Mouse (Mus musculus) c-Kit-negative CD71-positive TER-119-positive erythroid progenitor cells, embryonic 14.5 days (primary cell): ENCODE results near the gene Gdpd5.
"Not testable (repeated sequence)": the region's sequence is repeated elsewhere in the genome, so short reads cannot be mapped to it uniquely, and the experiment has no call there.

Source experiments
- DNase-seq: peaks from one replicate; pipeline ENCODE4 v3.0.0-alpha.2; 2013; ENCODE audit warnings: low read depth, low spot score

Gdpd5 gene

DNA sequence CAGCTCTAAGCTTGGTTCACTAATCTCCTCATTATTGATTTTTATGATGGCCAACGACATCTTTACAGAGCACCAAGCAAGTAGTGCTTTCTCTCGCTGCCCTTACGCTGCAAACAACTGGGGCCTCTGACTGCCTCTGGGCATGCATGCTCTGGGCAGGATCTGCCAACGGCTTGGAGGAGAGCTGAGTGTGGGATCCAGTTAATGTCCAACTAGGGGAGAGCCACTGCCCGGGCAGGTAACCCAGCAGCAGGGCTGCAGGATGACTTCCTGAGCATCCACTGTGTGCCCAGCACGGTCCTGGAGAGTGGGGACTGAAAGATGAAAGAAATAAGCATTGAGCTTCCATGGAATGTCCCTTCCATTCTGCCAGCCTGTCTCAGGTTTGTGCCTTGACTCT is 14.5 kb upstream of the Gdpd5 start:
- DNase-seq, result no peak

- DNase-seq, result not testable (repeated sequence)
These were observed 6.9 kb upstream of the Gdpd5 start for GRCm38 (mm10) chr7:99374325-99374724.

DNA sequence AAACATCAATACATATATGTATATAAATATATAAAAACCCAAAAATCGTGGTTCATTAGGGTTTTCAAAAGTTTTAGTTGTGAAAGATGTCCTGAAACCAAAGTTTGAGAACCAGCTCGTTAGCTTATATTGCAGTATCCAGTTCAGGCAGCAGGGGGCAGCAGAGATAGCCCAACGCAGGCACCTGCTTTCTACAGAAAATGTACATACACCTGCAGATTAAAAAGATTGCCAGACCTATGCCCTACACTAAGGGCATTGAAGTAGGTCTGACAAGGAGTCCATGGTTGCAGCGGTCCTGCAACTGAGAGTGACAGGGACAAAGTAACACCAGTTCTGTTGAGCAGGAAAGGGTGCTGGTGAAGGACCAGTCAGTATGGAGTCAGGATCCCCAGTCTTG is 5.8 kb upstream of the Gdpd5 start:
- peak; percentile 24 for DNase-seq

GRCm38 (mm10) chr7:99378870-99379269 is 2.3 kb upstream of the Gdpd5 start:
- no peak for DNase-seq

GRCm38 (mm10) chr7:99380491-99381213 is 562 bp upstream of the Gdpd5 start:
- no peak for DNase-seq

GRCm38 (mm10) chr7:99382088-99383000 is 1.1 kb downstream of the Gdpd5 start:
- no peak for DNase-seq

- DNase-seq, result no peak
These were observed 2.0 kb downstream of the Gdpd5 start for GRCm38 (mm10) chr7:99383246-99383645.

DNA sequence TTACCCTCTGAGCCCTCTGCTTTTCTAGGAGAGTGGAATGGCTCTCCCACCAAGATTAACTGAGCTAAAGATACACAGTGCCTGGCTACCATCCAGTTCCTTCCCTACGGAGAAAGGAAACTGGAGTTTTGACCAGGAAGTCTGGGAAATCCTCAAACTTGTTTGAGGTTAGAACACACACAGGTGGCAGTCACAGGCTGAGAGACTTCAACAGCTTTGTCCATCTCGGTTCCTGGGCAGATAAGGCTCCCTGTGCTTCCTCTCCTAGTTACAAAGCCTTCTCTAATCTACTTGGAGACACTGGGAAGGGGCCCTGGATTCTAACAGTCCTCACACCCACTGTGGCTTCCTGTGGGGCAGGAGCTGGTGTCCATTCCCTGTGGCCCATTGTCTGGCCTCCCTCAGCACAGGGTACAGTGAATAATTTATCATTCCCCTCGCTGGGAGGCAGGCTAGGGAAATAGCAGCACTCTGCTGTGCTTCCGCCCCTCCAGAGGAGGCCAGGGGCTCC is 2.9 kb downstream of the Gdpd5 start:
- no peak for DNase-seq

GRCm38 (mm10) chr7:99386030-99386429 is 4.8 kb downstream of the Gdpd5 start:
- DNase-seq, result no peak

GRCm38 (mm10) chr7:99386811-99387210 is 5.6 kb downstream of the Gdpd5 start:
- no peak for DNase-seq

- DNase-seq, result no peak
These were observed 6.1 kb downstream of the Gdpd5 start for GRCm38 (mm10) chr7:99387356-99387755.

- no peak for DNase-seq
These were observed 9.3 kb downstream of the Gdpd5 start for GRCm38 (mm10) chr7:99390559-99390958.

DNA sequence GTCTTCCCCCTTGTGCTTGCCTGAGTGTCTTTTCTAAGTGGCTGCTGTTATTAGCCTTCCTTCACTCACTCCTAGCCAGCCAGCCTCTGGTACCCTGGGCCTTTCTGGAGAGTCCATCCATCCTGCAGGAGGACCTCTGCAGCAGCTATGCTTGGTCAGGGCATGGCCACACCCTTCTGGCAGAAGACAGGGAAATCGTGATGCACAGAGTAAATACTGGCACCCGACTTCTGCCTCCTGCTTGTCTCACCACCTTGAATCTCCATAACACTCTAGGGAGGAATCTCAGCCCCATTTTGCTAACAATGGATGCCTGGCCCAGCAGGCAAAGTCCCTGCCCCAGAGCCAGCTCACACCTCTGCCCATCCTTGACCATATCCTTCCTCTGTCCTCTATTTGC is 11.5 kb downstream of the Gdpd5 start:
- no peak for DNase-seq

DNA sequence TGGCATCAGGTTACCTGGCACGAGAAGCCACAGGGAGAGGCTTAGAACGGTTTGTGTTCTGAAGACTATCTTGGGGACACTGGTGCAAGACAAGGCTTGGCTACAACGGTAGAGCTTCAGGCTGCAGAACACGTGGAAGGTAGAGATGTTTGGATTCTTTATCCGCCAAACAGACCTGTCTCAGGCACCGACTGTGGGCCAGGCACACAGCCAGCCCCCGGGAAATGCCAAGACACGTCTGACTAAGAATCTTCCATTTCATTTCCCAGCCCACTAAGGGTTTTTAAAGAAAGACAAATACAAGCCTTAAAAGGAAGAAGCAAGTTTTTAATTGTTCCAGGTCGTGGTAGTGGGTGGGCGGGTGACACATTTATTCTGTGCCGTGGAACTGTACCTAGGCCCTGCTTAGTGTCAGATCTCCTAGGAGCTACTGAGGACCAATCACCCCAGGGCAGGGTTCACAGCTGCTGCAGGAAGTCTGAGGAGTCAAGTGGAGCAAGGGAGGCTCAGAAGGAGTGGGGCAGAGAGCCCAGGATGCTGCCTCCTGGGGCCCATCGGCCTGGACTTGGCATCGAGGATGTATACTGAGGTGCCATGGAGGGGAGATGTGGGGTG is 12.6 kb downstream of the Gdpd5 start:
- no peak for DNase-seq

DNA sequence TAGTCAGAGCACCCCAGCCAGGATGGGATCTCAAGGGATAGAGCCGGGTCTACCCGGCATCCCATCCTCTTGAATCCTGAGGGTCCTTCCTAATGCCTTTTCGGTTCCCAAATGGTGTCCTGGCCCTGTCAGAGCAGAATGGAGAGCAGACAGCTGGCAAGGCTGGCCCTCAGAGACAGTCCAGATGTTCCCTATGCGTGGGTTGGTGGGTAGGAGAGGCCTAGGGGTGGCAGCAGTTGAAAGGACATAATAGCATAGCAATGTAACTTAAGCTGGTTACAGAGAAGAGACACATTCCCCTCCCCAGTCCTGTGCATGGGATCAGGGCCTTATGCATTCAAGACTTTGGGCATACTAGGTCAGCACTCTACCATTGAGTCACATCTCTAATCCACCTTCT is 14.2 kb downstream of the Gdpd5 start:
- DNase-seq, result no peak

DNA sequence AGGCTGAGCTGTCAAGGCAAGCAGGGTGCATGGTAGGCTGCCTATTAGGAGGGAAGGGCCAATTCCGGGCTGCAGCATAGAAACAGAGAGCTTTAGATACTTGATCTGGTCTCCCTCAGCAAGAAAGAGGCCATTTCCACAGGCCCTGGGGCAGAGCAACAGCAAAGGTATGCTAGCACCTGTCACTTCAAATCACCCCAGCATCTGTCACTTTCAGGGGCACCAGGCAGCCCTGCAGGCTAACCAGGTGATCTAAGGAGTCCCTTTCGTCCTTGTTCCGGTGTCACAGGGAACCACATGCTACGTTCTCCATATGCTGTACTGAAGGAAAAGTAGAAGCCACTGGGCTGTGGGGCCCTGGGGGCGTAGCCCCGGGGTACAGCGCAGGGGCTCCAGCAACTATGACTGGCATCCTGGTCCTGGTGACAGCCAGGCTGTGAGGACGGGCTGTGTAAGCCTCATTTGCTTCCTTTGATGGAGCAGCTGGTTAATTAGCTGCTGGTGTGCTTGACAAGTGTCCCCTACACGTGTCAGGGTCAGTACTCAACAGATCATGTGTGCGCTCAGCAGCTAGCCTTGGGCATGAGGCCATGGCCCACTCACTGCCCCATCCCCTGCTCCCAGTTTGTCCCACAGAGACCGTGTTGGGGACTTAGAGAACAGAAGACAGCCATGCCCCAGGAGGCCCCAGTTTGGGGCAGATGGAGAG is 14.8 kb downstream of the Gdpd5 start:
- DNase-seq, result no peak

GRCm38 (mm10) chr7:99396994-99397659 is 15.9 kb downstream of the Gdpd5 start:
- DNase-seq, result no peak

DNA sequence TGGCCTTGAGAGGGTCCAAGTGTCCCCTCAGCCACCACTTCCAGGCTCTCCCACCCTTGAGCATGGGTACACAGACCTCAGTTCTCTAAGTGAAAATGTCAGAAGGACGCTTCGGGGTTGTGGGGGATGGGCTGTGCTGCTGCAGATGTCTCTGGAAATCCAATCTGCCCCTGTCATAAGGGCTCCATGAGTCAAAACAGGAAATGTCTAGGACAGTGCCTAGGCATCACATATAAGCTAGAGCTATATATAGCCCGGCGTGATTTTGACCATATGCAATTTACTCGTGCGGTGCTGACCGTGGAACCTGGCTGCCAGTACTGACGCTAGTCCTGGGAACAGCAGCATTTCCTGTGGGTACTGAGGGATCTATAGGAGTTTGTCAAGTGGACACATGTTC is 20.2 kb downstream of the Gdpd5 start:
- no peak for DNase-seq

- no peak for DNase-seq
These were observed 21.3 kb downstream of the Gdpd5 start for GRCm38 (mm10) chr7:99402477-99402876.

DNA sequence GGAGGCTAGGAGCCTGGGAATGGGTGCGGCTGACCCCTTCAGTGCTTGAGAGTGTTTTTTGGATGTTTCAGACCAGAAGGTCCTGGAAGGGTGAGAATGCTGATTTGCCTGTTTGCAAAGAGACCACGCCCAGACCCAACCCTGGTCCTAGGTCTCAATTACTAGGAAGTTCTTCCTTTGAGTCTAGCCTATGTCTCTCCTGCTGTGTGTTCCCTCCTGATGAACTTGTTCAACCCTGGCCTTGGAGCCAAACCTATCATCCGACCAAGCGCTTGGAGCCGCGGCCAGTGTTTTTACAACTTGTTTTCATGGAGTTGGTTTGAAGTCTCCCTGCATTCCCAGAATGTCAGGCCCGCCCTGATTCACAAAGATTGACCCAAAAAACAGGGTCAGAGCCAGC is 22.0 kb downstream of the Gdpd5 start:
- DNase-seq, result no peak
